Mouse (Mus musculus): ENCODE measurements around the gene Smchd1. TPM values are rescaled to one million over a fixed set of nuclear protein-coding genes. Genes with fewer than 3 reads are reported as not detected.

Smchd1 gene
- polyA plus RNA-seq, 1 experiment from 2014 or later = 38.0 TPM

DNA sequence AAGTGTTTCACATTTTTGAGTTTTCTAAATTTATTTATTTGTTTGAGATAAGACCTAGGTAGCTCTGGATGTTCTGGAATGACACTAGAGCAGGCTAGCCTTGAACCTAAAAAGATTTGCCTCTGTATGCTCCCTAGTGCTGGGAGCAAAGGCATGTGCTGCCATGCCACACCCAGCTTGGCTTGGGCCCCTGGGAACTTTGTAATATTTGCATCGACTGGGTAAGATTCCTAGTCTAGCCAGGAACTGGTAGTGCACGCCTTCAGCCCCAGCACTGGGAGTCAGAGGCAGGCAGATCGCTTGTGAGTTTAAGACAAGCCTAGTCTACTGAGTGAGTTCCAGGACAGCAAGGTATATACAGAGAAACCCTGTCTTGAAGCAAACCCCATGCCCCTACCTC, 87.7 kb downstream of the Smchd1 start:
- Histone ChIP-seq H3K9ac (ENCODE audit: low read depth, low read length) (no peak overlapping the region), H3K4me2 (ENCODE audit: low read length) (no peak overlapping the region), H3K4me1 (ENCODE audit: control insufficient read depth, insufficient read depth, low read depth, low read length) (no peaks in the 10 kb centered on the region), H3K36me3 (ENCODE audit: control insufficient read depth, insufficient read depth, low read length) (peaks cover 12% of the 10 kb centered on the region), H3K27ac (ENCODE audit: low read depth, low read length) (no peak overlapping the region), H3K4me3 (ENCODE audit: low read length) (no peak overlapping the region), H3K9me3 (ENCODE audit: control insufficient read depth, low read length) (no peaks in the 10 kb centered on the region), H3K27me3 (replicated peaks; ENCODE audit: control insufficient read depth, insufficient read depth, low read length) (no peaks in the 10 kb centered on the region)
- no peak for ATAC-seq
- 85% methylated on average over 3 of the region's 3 CpGs for WGBS

DNA sequence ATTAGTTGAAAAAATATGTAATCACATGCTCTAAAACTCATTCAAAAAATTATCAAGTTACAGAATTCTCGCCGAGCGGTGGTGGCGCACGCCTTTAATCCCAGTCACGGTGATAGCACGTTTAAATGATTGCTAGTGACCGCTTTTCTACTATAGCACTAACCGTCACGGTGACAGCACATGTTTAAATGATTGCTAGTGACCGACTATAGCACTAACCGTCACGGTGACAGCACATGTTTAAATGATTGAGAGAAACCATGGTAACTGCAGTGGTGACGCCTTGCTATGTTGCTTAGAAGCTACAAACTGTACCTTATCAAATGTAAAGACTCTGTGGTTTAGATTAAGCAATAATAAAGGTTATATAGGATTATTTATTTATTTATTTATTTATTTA, 94.8 kb downstream of the Smchd1 start:
- Histone ChIP-seq H3K4me3 (ENCODE audit: low read length) (no peak overlapping the region), H3K4me1 (ENCODE audit: control insufficient read depth, insufficient read depth, low read depth, low read length) (no peaks in the 10 kb centered on the region), H3K27ac (ENCODE audit: low read depth, low read length) (no peak overlapping the region), H3K4me2 (ENCODE audit: low read length) (no peak overlapping the region), H3K9ac (ENCODE audit: low read depth, low read length) (no peak overlapping the region), H3K36me3 (ENCODE audit: control insufficient read depth, insufficient read depth, low read length) (peaks cover 2% of the 10 kb centered on the region; the same call in 1 of the 2 replicates), H3K27me3 (replicated peaks; ENCODE audit: control insufficient read depth, insufficient read depth, low read length) (no peaks in the 10 kb centered on the region), H3K9me3 (ENCODE audit: control insufficient read depth, low read length) (no peaks in the 10 kb centered on the region)
- no peak for ATAC-seq
- 89% methylated on average over 14 of the region's 14 CpGs for WGBS

DNA sequence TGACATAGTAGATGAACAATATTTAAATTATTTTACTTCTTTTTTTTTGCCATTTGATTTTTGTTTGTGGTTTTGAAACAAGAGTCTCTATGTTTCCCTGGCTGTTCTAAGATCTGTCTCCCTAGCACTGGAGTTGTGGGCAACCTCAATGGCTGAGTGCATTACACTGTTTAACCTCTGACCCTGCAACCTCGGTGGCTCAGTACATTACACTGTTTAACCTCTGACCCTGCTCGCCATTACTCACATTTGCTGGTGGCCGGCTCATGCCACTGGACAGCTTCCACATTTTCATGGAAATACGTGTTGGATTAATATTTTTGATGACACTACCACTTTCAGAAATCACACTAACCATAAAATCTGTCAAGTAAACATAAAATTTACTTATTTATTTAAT, 97.2 kb downstream of the Smchd1 start:
- Histone ChIP-seq H3K4me2 (ENCODE audit: low read length) (no peak overlapping the region), H3K9ac (ENCODE audit: low read depth, low read length) (no peak overlapping the region), H3K27ac (ENCODE audit: low read depth, low read length) (no peak overlapping the region), H3K36me3 (ENCODE audit: control insufficient read depth, insufficient read depth, low read length) (peaks cover 2% of the 10 kb centered on the region), H3K4me1 (ENCODE audit: control insufficient read depth, insufficient read depth, low read depth, low read length) (no peaks in the 10 kb centered on the region), H3K9me3 (ENCODE audit: control insufficient read depth, low read length) (no peaks in the 10 kb centered on the region), H3K27me3 (replicated peaks; ENCODE audit: control insufficient read depth, insufficient read depth, low read length) (no peaks in the 10 kb centered on the region), H3K4me3 (ENCODE audit: low read length) (no peak overlapping the region)
- 66% methylated on average over 4 of the region's 4 CpGs for WGBS
- ATAC-seq = no peak

DNA sequence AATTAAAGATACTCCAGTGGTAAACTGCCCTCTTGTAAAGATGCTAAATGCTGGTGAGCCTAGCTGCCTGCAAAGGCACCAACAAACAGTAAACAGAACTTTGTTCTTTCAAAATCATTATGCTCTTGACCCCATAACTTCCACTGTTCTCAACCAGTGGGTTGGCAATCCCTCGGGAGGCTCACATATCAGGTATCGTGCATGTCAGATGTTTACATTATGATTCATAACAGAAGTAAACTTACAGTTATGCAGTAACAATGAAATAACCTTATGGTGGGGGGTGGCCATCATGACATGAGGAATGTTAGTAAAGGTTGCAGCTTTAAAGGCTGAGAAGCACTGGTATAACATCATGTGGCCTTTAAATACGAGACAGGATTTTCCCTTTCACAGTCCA, 119.6 kb downstream of the Smchd1 start:
- H3K4me2 ChIP-seq (ENCODE audit: low read length) = no peak overlapping the region
- H3K27me3 ChIP-seq (replicated peaks; ENCODE audit: control insufficient read depth, insufficient read depth, low read length) = no peaks in the 10 kb centered on the region
- no peak overlapping the region for H3K9ac ChIP-seq (ENCODE audit: low read depth, low read length)
- H3K4me1 ChIP-seq (ENCODE audit: control insufficient read depth, insufficient read depth, low read depth, low read length) = no peaks in the 10 kb centered on the region
- WGBS = 88% methylated on average over 3 of the region's 3 CpGs
- H3K36me3 ChIP-seq (ENCODE audit: control insufficient read depth, insufficient read depth, low read length) = peaks cover 20% of the 10 kb centered on the region; the same call in 1 of the 2 replicates
- H3K27ac ChIP-seq (ENCODE audit: low read depth, low read length) = no peak overlapping the region
- no peaks in the 10 kb centered on the region for H3K9me3 ChIP-seq (ENCODE audit: control insufficient read depth, low read length)
- ATAC-seq = no peak
- no peak overlapping the region for H3K4me3 ChIP-seq (ENCODE audit: low read length)

DNA sequence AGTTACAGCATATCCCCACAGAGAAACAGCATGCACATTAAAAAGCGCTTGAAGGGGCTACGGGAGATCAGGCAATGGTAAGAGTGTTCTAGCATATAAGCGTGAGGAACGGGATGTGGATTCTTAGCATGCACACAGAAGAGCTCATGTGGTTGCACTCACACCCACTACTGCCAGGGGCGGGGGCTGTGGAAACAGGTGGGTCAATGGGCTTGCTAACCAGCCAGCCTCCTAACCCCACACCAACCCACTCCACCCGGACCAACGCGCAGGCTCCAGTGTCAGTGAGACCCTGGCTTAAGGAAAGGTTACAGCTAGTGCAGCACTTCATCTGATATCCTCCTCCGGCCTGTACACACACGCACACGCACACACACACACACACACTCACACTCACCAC, 120.9 kb downstream of the Smchd1 start:
- Histone ChIP-seq H3K4me2 (ENCODE audit: low read length) (no peak overlapping the region), H3K4me1 (ENCODE audit: control insufficient read depth, insufficient read depth, low read depth, low read length) (no peaks in the 10 kb centered on the region), H3K36me3 (ENCODE audit: control insufficient read depth, insufficient read depth, low read length) (peaks cover 15% of the 10 kb centered on the region; the same call in 1 of the 2 replicates), H3K4me3 (ENCODE audit: low read length) (no peak overlapping the region), H3K27me3 (replicated peaks; ENCODE audit: control insufficient read depth, insufficient read depth, low read length) (no peaks in the 10 kb centered on the region), H3K9me3 (ENCODE audit: control insufficient read depth, low read length) (no peaks in the 10 kb centered on the region), H3K9ac (ENCODE audit: low read depth, low read length) (no peak overlapping the region), H3K27ac (ENCODE audit: low read depth, low read length) (no peak overlapping the region)
- 98% methylated on average over 11 of the region's 11 CpGs for WGBS
- no peak for ATAC-seq

DNA sequence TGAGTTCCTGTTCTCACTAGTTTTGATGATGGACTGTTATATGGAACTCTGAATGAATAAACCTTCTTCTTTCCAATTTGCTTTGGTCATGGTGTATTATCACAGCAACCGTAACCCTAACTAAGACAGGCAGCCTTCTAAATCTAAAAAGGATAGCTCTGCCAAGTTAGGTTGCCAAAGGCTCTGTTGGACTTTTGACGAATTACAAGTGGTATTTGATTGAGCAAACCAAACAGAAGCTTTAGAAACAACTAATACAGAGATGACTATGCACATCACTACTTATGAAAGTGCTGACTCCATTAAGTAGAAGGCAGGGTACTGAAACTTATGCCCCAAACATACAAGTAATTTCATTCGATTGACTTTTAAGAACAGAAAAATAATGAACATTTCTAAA, 127.0 kb downstream of the Smchd1 start:
- Histone ChIP-seq H3K4me3 (ENCODE audit: low read length) (no peak overlapping the region), H3K27ac (ENCODE audit: low read depth, low read length) (no peak overlapping the region), H3K9ac (ENCODE audit: low read depth, low read length) (no peak overlapping the region), H3K4me2 (ENCODE audit: low read length) (no peak overlapping the region), H3K4me1 (ENCODE audit: control insufficient read depth, insufficient read depth, low read depth, low read length) (no peaks in the 10 kb centered on the region), H3K27me3 (replicated peaks; ENCODE audit: control insufficient read depth, insufficient read depth, low read length) (no peaks in the 10 kb centered on the region), H3K36me3 (ENCODE audit: control insufficient read depth, insufficient read depth, low read length) (peaks cover 27% of the 10 kb centered on the region), H3K9me3 (ENCODE audit: control insufficient read depth, low read length) (no peaks in the 10 kb centered on the region)
- 84% methylated on average over 3 of the region's 3 CpGs for WGBS
- ATAC-seq = no peak

DNA sequence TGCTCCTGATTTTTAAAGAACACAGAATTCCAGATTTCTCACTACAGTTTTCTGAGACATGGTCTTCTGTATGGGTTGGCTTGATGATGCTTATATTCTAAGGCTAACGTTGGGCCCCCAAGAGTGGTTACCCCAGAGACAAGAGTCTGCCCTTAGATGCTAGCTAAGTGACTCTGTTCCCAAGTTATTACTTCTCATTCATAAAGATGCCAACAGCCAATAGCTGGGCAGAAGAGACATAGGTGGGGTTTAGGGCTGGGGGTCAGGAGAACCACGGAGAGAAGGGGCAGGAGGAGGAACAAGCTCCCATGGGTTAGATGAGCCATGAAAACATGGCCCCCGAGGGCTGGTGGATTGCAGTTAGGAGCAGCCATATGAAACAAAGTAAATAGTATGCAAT, 133.1 kb downstream of the Smchd1 start:
- no peak overlapping the region for H3K9ac ChIP-seq (ENCODE audit: low read depth, low read length)
- no peaks in the 10 kb centered on the region for H3K4me1 ChIP-seq (ENCODE audit: control insufficient read depth, insufficient read depth, low read depth, low read length)
- H3K27ac ChIP-seq (ENCODE audit: low read depth, low read length) = no peak overlapping the region
- WGBS = 84% methylated on average over 3 of the region's 3 CpGs
- H3K9me3 ChIP-seq (ENCODE audit: control insufficient read depth, low read length) = no peaks in the 10 kb centered on the region
- peaks cover 10% of the 10 kb centered on the region for H3K36me3 ChIP-seq (ENCODE audit: control insufficient read depth, insufficient read depth, low read length)
- H3K4me3 ChIP-seq (ENCODE audit: low read length) = no peak overlapping the region
- no peaks in the 10 kb centered on the region for H3K27me3 ChIP-seq (replicated peaks; ENCODE audit: control insufficient read depth, insufficient read depth, low read length)
- no peak overlapping the region for H3K4me2 ChIP-seq (ENCODE audit: low read length)
- ATAC-seq = no peak

DNA sequence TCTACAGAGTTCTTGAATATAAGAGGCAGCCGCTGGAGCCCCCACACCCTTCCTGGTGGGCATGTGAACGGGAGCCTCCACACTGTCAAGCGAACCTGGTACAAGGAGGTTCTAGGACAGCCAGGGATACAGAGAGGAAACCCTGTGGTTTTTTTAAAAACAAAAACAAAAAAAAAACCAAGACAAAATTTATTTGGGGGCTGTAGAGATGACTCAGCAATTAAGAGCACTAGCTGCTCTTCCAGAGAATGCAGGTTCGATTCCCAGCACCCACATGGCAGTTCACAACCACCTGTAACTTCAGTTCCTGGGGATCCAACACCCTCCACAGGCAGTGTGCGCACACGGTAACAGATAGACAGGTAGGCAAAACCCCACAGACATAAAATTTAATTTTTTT, 136.5 kb downstream of the Smchd1 start:
- Histone ChIP-seq H3K4me3 (ENCODE audit: low read length) (no peak overlapping the region), H3K9me3 (ENCODE audit: control insufficient read depth, low read length) (no peaks in the 10 kb centered on the region), H3K4me2 (ENCODE audit: low read length) (no peak overlapping the region), H3K27me3 (replicated peaks; ENCODE audit: control insufficient read depth, insufficient read depth, low read length) (no peaks in the 10 kb centered on the region), H3K9ac (ENCODE audit: low read depth, low read length) (no peak overlapping the region), H3K36me3 (ENCODE audit: control insufficient read depth, insufficient read depth, low read length) (0 out of 2 replicates have a peak, but pooled peaks cover 4% of the 10 kb centered on the region), H3K27ac (ENCODE audit: low read depth, low read length) (no peak overlapping the region), H3K4me1 (ENCODE audit: control insufficient read depth, insufficient read depth, low read depth, low read length) (no peaks in the 10 kb centered on the region)
- no peak for ATAC-seq
- 96% methylated on average over 6 of the region's 6 CpGs for WGBS

DNA sequence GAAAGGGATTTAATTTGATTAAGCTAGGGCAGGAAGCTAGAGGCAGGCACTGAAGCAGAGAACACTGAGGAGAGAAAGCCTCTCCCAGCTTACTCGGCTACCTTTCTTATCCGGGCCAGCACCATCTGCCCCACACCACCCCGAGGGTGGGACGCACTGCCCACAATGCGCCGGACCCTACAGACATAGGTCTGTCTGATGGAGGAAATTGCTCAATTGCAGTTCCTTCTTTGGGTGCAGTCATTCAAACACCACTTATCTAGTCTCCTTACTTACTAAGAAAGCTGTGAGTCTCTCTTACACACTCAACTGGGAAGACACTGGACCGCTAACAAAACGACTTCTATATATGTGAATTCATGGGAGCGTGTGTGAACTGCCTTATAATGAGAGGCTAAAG, 137.6 kb downstream of the Smchd1 start:
- no peak for ATAC-seq
- WGBS = 97% methylated on average over 9 of the region's 9 CpGs
- H3K9me3 ChIP-seq (ENCODE audit: control insufficient read depth, low read length) = no peaks in the 10 kb centered on the region
- H3K36me3 ChIP-seq (ENCODE audit: control insufficient read depth, insufficient read depth, low read length) = no peaks in the 10 kb centered on the region
- H3K4me1 ChIP-seq (ENCODE audit: control insufficient read depth, insufficient read depth, low read depth, low read length) = no peaks in the 10 kb centered on the region
- H3K27me3 ChIP-seq (replicated peaks; ENCODE audit: control insufficient read depth, insufficient read depth, low read length) = no peaks in the 10 kb centered on the region
- no peak overlapping the region for H3K27ac ChIP-seq (ENCODE audit: low read depth, low read length)
- H3K4me2 ChIP-seq (ENCODE audit: low read length) = no peak overlapping the region
- no peak overlapping the region for H3K4me3 ChIP-seq (ENCODE audit: low read length)
- H3K9ac ChIP-seq (ENCODE audit: low read depth, low read length) = no peak overlapping the region

DNA sequence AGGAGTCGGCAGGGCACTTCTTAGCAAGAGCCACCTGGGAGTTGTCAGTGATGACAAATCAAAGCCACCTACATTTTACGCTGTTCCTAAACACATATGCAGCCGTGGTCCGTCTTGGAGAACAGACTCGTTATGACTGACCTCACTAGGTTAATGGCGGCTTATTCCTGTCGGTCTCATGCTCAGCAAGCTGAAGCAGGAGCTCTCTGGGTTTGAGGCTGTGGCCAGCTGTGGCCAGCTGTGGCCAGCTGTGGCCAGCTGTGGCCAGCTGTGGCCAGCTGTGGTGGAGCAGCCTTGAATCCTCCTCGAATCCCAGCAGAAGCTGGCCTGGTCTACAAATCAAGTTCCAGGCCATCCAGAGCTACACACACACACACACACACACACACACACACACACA, 138.7 kb downstream of the Smchd1 start:
- Histone ChIP-seq H3K36me3 (ENCODE audit: control insufficient read depth, insufficient read depth, low read length) (no peaks in the 10 kb centered on the region), H3K27ac (ENCODE audit: low read depth, low read length) (no peak overlapping the region), H3K4me1 (ENCODE audit: control insufficient read depth, insufficient read depth, low read depth, low read length) (no peaks in the 10 kb centered on the region), H3K27me3 (replicated peaks; ENCODE audit: control insufficient read depth, insufficient read depth, low read length) (no peaks in the 10 kb centered on the region), H3K9ac (ENCODE audit: low read depth, low read length) (no peak overlapping the region), H3K4me3 (ENCODE audit: low read length) (no peak overlapping the region), H3K4me2 (ENCODE audit: low read length) (no peak overlapping the region), H3K9me3 (ENCODE audit: control insufficient read depth, low read length) (no peaks in the 10 kb centered on the region)
- WGBS = 70% methylated on average over 8 of the region's 8 CpGs
- ATAC-seq = no peak

Data from hindbrain, embryonic 16.5 days (tissue).